Comparison of ENCODE assay signal across 24 mouse cellular contexts in the genomic region with DNA sequence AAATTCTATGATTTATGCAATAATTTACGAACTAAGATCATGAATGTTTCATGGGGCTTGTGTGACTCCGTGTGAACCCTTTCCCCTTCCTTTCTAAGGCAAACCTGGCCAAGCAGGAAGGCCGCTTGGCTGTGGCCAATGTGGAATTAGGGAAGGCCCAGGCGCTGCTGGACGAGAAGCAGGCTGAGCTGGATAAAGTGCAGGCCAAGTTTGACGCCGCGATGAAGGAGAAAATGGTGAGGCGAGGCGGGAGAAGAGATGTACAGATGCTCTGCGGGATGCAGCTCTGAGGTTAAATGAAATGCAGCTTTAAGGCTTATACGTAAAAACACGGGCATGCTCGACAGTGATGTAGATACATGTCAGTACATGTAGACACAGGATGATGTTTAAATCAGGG.
"Had no signal": no experiment of that assay in that cellular context is flagged by ENCODE, and none has a peak within 500 bp of the region (broad histone marks: within the 10 kb centered on the region; RNA-seq: fewer than 3 reads in every experiment).

No protein-coding gene starts in this region.

- H3K36me3 ChIP-seq: limb, embryonic 12.5 days; limb, embryonic 15.5 days; lung, embryonic 15.5 days; midbrain, embryonic 15.5 days; neural tube, embryonic 12.5 days; neural tube, embryonic 15.5 days had no signal

- H3K27ac ChIP-seq: kidney, postnatal 0 days; left cerebral cortex, adult 2 months; limb, embryonic 12.5 days; limb, embryonic 15.5 days; liver, embryonic 14.5 days; lung, embryonic 15.5 days; midbrain, embryonic 15.5 days; neural tube, embryonic 12.5 days; neural tube, embryonic 15.5 days; stomach, postnatal 0 days had no signal

- DNase-seq: kidney, adult 18-20 months; kidney, adult 9 months; kidney, postnatal 25 days; layer of hippocampus, postnatal 36 days; liver, postnatal 0 days; lung, postnatal 14 days; lung, postnatal 4 days; right cerebral cortex, adult 18-20 months; right cerebral cortex, postnatal 14 days; right cerebral cortex, postnatal 4 days; thymus, postnatal 25 days had no signal

- H3K27me3 ChIP-seq: limb, embryonic 12.5 days; limb, embryonic 15.5 days; lung, embryonic 15.5 days; midbrain, embryonic 15.5 days; neural tube, embryonic 12.5 days; neural tube, embryonic 15.5 days had no signal

- H3K9ac ChIP-seq: limb, embryonic 12.5 days; limb, embryonic 15.5 days; liver, embryonic 14.5 days; liver, postnatal 0 days; lung, embryonic 15.5 days; midbrain, embryonic 15.5 days; neural tube, embryonic 12.5 days; neural tube, embryonic 15.5 days had no signal

- H3K9me3 ChIP-seq: limb, embryonic 12.5 days; limb, embryonic 15.5 days; lung, embryonic 15.5 days; midbrain, embryonic 15.5 days; neural tube, embryonic 12.5 days; neural tube, embryonic 15.5 days had no signal

- H3K4me2 ChIP-seq: limb, embryonic 12.5 days; limb, embryonic 15.5 days; liver, embryonic 11.5 days; lung, embryonic 15.5 days; midbrain, embryonic 15.5 days; neural tube, embryonic 12.5 days; neural tube, embryonic 15.5 days had no signal

- H3K4me1 ChIP-seq: lung, embryonic 15.5 days; midbrain, embryonic 15.5 days; neural tube, embryonic 12.5 days; neural tube, embryonic 15.5 days had no signal

- H3K4me3 ChIP-seq: left cerebral cortex, adult 2 months; limb, embryonic 12.5 days; limb, embryonic 15.5 days; lung, embryonic 15.5 days; midbrain, embryonic 15.5 days; neural tube, embryonic 12.5 days; neural tube, embryonic 15.5 days had no signal

- ATAC-seq: inflammation-experienced regulatory T-cells, adult 6 months; intestine, embryonic 16.5 days; liver, postnatal 0 days; midbrain, embryonic 15.5 days had no signal
